Mouse (Mus musculus): ENCODE measurements around the gene Mindy4.

Mindy4 gene

GRCm38 (mm10) chr6:55358731-55359143 lies 155.6 kb downstream of the Mindy4 start:
- intact Hi-C loops (cut with DNase I) = no loop called here

GRCm38 (mm10) chr6:55362663-55363062 lies 159.5 kb downstream of the Mindy4 start:
- intact Hi-C loops (cut with DNase I) = no loop called here

- intact Hi-C loops (cut with DNase I) = no loop called here
These were observed 163.9 kb downstream of the Mindy4 start for GRCm38 (mm10) chr6:55367126-55367525.

Small RNA genes lying within 50 kb of the gene (microRNA-seq; reads per million reads assigned to microRNA genes)
- 0 reads per million in 2 experiments for gene Gm25458

All from adrenal gland (tissue).